Mouse (Mus musculus): ENCODE measurements at regions not wholly inside any gene's neighbourhood (a gene's known extent, or its start where the extent isn't known, plus 50 kb on each side); places are given as distances from the start of the nearest gene placed in this dataset.

DNA sequence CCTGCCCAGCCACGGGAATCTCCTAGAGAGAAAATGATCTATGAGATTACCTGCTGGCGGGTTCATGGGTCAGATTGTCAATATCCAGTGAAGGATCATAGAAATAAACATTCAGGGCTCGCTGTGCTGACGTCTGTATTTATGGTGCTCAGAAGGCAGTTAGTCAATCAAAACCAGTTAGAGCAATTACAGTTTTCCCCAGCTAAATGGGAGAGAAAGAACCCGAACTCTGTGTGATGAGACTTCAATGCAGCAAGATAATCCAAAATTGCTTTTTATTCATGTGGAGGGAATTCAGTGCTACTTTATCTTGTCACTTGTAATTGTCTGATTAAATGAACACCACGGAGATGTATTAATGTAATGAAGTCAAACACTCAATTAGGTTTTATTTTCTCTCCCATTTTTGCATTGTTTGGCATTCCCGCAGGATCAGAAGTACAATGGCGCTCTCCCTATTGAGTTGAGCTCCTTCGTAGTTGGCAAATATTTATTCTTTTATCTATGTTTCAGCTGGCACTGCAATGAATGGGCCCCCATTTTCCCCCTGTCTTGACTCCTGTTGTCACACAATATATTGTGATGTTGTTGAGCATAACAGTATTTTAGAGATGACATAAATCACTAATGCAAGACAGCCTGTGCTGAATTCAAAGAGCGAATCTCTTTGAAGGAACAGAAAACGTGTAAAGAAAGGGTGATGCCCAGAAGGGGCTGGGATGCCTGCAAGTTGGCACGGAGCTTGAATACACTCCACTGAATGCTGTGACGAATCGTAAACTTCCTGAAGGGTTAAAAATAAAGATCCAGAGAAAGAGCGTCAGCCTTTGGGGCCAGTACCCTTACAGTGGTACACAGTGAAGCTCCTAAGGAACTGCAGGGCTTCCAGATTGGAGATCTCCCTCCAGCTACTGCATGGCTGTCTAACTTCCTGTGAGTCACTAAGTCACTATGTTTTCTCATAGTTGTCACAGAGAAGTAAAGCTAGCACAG is 183.0 kb upstream of the Rhobtb1 start:
- TF ChIP-seq CTCF (IDR thresholded peaks at IDR 0.05; ENCODE audit: extremely low read depth, insufficient read length, insufficient replicate concordance, low read depth, low read length), result no peak
- TF ChIP-seq POLR2A (IDR thresholded peaks at IDR 0.05; ENCODE audit: low read depth, low read length), result no peak
